Mouse (Mus musculus) lung, postnatal 0 days (tissue): Measurements from ENCODE around the gene Rrnad1.

Source experiments
- CTCF ChIP-seq: IDR thresholded peaks from 2 replicates; pipeline ENCODE4 v1.5.1; 2016; ENCODE audit warnings: antibody characterized with exemption, mild to moderate bottlenecking
- EP300 ChIP-seq: IDR thresholded peaks from 2 replicates; pipeline ENCODE4 v1.6.1; 2016; ENCODE audit warnings: antibody characterized with exemption, mild to moderate bottlenecking, control low read depth

- TF ChIP-seq CTCF = no peak
- no peak for TF ChIP-seq EP300
Observed at GRCm38 (mm10) chr3:87958056-87958455, 27.5 kb upstream of the Rrnad1 start.
